Mouse (Mus musculus): ENCODE measurements at regions not wholly inside any gene's neighbourhood (a gene's known extent, or its start where the extent isn't known, plus 50 kb on each side); places are given as distances from the start of the nearest gene placed in this dataset.

GRCm38 (mm10) chr3:103425812-103426430, 146.8 kb downstream of the Trim33 start:
- no peak for TF ChIP-seq CTCF (IDR thresholded peaks at IDR 0.05; ENCODE audit: low read depth, low read length)
- TF ChIP-seq POLR2A (IDR thresholded peaks at IDR 0.05; ENCODE audit: extremely low read depth, insufficient read depth, low read length): no peak

Data from liver, adult 2 months (tissue).